Mouse (Mus musculus) c-Kit-negative CD71-positive TER-119-positive erythroid progenitor cells, embryonic 14.5 days (primary cell): ENCODE results near the gene Nol12.

ENCODE experiments used
- DNase-seq: peaks from one replicate; pipeline ENCODE4 v3.0.0-alpha.2; 2013; ENCODE audit warnings: low read depth, low spot score

The Nol12 gene

GRCm38 (mm10) chr15:78934784-78935320 is at the start of gene Nol12:
TSS of gene Nol12 (plus strand) at chr15:78934933.
- peak; percentile 77 for DNase-seq

- DNase-seq: no peak
These were observed 45.3 kb upstream of the Nol12 start for GRCm38 (mm10) chr15:78889401-78889853.

GRCm38 (mm10) chr15:78892440-78892839 is 42.3 kb upstream of the Nol12 start:
- no peak for DNase-seq

GRCm38 (mm10) chr15:78894726-78895125 is 40.0 kb upstream of the Nol12 start:
- no peak for DNase-seq

GRCm38 (mm10) chr15:78895741-78896140 is 39.0 kb upstream of the Nol12 start:
- DNase-seq: no peak

- DNase-seq: no peak
These were observed 38.6 kb upstream of the Nol12 start for GRCm38 (mm10) chr15:78896149-78896548.

- DNase-seq: no peak
These were observed 37.2 kb upstream of the Nol12 start for GRCm38 (mm10) chr15:78897488-78897887.

- DNase-seq: no peak
These were observed 36.2 kb upstream of the Nol12 start for GRCm38 (mm10) chr15:78898507-78899001.

GRCm38 (mm10) chr15:78899409-78899739 is 35.4 kb upstream of the Nol12 start, which contains the start of gene Gm49510:
TSS of gene Gm49510 (plus strand) at chr15:78899667.
- no peak for DNase-seq

- DNase-seq: no peak
These were observed 34.8 kb upstream of the Nol12 start, which contains the start of gene Sh3bp1 for GRCm38 (mm10) chr15:78899740-78900584. TSS of gene Sh3bp1 (plus strand) at chr15:78899768.

- DNase-seq: no peak
These were observed 33.9 kb upstream of the Nol12 start for GRCm38 (mm10) chr15:78900585-78901421.

GRCm38 (mm10) chr15:78901422-78901789 is 33.3 kb upstream of the Nol12 start:
- DNase-seq: no peak

GRCm38 (mm10) chr15:78903243-78903642 is 31.5 kb upstream of the Nol12 start:
- DNase-seq: peak; percentile 76

GRCm38 (mm10) chr15:78908399-78908798 is 26.3 kb upstream of the Nol12 start:
- DNase-seq: no peak

GRCm38 (mm10) chr15:78908982-78909381 is 25.8 kb upstream of the Nol12 start:
- DNase-seq: no peak

- DNase-seq: no peak
These were observed 22.7 kb upstream of the Nol12 start for GRCm38 (mm10) chr15:78912040-78912439.

- peak; percentile 88 for DNase-seq
These were observed 21.1 kb upstream of the Nol12 start, which contains the start of gene Pdxp for GRCm38 (mm10) chr15:78913632-78914090. TSS of gene Pdxp (plus strand) at chr15:78913919.

GRCm38 (mm10) chr15:78914091-78914822 is 20.5 kb upstream of the Nol12 start:
- no peak for DNase-seq

- DNase-seq: no peak
These were observed 19.7 kb upstream of the Nol12 start for GRCm38 (mm10) chr15:78914823-78915659.

- peak; percentile 65 for DNase-seq
These were observed 19.1 kb upstream of the Nol12 start for GRCm38 (mm10) chr15:78915660-78916017.
